Mouse (Mus musculus): Measurements from ENCODE around the gene Anxa11. TPM values are rescaled to one million over a fixed set of nuclear protein-coding genes. Genes with fewer than 3 reads are reported as not detected.
"Not testable (repeated sequence)": the region's sequence is repeated elsewhere in the genome, so short reads cannot be mapped to it uniquely, and the experiment has no call there.

The Anxa11 gene
- total RNA-seq (2015; ENCODE audit: low replicate concordance) (12.3 and 26.0 TPM in 2 replicates), total RNA-seq (2017; ENCODE audit: low replicate concordance) (2.1 and 5.1 TPM in 2 replicates)

DNA sequence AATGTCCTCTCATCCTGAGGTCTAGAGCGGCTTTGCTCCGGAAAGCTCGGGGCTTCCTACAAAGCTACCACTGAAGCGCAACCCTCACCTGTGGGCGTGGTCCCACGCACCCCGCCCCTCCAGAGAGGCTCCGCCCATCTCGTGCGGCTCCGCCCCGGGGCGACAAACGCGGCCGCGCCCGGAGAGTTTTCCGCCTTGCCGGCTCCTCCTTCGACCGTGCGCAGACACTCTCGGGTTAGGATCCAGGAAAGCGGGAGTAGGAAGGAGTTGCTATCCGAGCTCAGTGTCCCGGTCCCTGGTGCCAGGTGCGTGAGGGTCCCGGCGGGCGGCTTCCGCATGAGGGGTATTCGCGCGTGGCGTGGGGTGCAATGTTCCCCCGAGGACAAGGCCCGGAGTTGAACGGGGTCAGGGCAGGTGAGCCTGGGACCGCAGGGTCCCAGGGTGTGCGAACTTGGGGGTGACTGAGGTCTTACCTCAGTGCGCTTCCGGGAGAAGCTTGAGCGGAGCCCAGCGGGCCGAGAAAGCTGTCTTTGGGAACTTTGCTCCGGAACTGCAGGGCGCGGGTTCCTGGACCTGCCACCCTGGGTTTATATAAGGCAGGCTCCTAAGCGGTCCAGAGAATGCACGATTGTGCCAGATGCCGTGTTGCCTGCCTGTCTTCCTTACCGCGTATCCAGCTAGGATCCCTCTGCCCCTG lies at the start of gene Anxa11:
TSS of gene Anxa11 (plus strand) at position 166 of the 697 bp plus-strand sequence.
- ATAC-seq (replicated peaks; ENCODE audit: low FRiP score, poor library complexity, severe bottlenecking), result peak; percentile 95

DNA sequence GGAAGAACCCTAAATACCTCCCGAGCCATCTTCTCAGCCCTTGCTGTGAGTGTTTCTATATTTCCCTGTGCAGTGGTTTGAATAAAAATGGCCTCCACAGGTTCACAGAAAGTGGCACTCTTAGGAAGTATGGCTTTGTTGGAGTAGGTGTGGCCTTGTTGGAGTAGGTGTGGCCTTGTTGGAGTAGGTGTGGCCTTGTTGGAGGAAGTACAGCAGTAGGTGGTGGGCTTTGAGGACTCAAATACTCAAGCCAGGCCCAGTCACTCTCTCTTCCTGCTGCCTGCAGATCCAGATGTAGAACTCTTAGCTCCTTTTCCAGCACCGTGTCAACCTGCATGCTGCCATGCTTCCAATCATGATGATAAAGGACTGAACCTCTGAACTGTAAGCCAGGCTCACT lies 47.6 kb upstream of the Anxa11 start:
- ATAC-seq (replicated peaks; ENCODE audit: low FRiP score, poor library complexity, severe bottlenecking), result no peak

DNA sequence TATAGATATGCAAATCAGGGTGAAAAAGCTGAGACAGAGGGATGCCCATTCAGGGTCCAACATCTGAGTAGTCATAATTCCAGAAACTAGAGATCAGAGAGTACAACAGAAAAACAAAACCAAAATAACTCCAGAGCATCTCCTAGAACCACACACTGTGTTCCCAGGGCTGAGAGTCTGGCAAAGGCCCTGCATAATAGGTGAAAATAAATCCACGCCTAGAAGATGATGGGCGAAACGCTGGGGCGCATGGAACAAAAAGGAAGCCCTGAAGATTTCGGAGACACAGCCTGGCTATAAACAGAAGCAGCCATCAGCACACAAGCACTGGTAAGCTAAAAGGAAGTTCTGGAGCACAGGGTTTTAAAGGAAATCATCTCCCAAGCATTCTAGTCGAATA lies 46.9 kb upstream of the Anxa11 start:
- ATAC-seq (replicated peaks; ENCODE audit: low FRiP score, poor library complexity, severe bottlenecking), result no peak

DNA sequence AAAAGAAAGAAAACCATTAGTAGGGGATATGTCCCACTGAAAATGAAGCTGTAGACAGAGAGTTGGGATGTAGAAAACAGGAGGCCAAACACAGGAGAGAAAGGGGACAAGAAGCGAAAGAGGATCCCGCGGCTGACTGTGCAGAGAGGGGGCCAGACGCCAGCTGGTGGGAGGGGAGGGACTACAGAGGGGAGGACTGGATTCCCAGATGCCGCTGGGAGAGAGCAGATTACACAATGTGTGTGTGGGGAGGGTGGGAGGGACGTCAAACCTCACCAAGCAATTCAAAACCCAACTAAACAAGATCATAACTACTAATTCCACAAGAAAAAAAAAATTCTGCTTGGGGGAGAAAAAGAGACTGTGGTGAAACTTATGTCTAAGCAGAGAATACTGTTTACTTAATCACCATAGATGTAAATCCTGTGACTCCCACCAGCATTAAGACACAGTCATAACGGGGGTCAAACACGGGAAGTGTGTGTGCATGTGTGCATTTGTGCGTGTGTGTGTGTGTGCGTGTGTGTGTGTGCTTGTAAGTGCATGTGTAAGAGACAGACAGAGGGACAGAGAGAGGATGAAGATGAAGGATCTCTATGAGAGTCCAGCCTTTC lies 46.3 kb upstream of the Anxa11 start:
- ATAC-seq (replicated peaks; ENCODE audit: low FRiP score, poor library complexity, severe bottlenecking), result no peak

DNA sequence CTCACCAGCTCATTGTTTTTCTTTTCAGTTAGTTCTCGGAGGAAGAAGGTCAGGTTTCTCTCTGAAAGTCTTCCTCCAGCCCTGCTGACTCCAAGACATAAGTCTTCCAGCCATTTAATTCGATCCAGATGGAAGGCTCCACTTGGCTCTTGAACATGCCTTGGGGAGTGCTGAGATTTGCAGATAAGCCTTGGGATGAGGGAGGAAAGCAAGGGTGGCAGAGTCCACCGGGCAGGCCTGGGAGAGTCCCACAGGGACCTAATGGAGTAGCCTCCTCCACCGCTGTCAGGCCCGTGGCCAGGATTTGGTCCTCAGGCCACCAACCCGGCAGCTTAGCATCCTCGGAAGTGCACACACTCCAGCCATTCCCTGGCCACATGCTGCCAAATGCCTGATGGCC lies 45.3 kb upstream of the Anxa11 start:
- no peak for ATAC-seq (replicated peaks; ENCODE audit: low FRiP score, poor library complexity, severe bottlenecking)

DNA sequence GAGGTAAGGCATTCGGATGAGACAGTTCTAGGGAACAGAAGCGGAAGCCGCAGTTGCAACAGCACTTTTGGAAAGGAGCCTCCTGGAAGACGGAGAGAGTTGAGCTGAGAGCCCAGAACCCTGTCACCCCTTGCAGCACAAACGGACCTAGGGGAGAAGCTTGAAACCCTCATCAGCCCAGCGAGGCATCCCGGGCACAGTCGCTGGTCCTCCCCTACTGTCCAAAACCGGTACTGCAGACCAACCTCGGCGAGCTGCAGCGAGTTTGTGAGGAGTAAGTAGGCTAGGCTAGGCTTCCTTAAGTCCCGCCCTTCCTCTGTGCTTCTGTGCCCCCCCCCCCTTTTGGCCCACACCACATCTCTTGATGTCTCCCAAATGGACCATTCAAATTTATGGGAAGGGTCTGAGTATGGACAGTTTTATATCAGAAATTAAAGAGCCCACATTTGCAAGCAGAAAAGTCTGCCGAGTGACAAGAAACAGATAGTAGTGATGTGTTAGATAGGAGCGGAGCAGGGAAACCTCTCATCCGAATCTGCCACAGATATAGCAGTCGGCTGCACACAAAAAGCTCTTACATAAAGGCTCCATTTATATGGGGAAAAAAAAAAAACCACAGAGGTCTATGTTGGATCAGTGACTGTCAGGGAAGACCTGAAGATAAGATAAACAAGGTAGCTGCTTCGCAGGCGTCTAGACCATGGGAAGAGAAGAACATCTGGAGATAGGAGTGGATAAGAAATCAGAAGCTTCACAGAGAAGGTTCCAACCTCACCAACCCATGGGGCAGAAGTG lies 41.6 kb upstream of the Anxa11 start:
- ATAC-seq (replicated peaks; ENCODE audit: low FRiP score, poor library complexity, severe bottlenecking), result no peak

DNA sequence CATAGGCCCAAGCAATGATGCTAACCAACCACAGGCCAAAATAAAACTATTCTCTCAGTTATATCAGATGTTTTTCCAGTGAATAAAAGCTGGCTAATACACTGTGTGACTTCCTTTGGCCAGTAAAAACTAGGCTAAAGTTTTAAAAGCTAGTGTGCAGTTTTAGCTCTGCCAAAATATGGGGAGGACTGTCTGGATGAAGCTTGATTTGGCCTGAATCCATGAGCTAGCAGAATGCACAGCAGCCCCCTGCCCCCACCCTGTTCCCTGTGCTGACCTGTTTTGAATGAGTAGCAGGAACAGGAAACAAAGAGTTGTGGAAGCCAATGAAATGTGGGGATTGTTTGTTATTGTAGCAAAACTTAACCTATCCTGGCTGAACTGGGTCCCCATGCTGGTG lies 39.4 kb upstream of the Anxa11 start:
- no peak for ATAC-seq (replicated peaks; ENCODE audit: low FRiP score, poor library complexity, severe bottlenecking)

DNA sequence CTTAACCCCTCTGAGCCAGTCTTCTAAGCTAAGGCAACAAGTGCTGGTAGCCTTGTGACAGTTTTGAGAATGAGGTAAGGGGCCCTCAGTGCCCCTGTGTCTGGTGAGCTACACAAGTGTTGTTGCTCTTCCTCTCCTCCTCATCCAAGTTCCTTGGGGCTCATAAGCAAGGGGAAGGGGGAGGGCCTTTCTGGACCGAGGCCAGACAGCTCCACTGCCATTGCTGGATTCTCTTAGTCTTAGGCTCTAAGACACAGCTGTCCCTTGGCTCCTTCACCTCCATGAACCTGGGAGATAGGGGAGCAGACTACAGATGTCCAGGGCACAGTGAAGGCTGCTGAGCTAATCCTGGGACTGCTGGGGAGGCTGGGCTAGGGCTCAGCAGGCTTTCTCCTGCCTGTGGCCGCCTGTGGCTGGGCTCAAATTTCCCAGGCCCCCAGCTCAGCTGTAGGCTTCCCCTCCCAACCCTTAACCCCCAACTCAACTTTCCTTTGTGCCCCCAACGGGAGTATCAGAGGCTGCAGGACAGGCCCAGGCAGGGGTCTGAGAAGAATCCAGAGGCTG lies 38.6 kb upstream of the Anxa11 start:
- no peak for ATAC-seq (replicated peaks; ENCODE audit: low FRiP score, poor library complexity, severe bottlenecking)

DNA sequence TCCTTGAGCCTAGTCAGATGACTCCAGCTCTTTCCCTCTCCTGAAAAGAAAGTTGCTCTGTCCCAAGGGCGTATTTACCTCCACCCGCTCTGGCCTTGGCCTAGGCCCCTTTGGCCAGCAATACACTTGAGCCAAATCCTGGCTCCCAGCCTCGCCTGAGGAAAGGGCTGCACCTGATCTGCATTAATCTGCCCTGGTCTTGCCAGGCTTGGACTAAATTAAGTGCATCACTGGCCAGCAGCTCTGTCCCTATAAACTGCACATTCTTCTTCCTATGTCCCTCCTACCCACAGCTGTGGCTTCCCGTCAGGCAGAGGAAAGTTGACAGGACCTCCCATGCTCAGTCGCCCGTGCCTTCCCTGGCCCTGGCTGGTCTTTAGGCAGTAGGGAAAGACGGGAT lies 36.1 kb upstream of the Anxa11 start:
- ATAC-seq (replicated peaks; ENCODE audit: low FRiP score, poor library complexity, severe bottlenecking), result no peak

DNA sequence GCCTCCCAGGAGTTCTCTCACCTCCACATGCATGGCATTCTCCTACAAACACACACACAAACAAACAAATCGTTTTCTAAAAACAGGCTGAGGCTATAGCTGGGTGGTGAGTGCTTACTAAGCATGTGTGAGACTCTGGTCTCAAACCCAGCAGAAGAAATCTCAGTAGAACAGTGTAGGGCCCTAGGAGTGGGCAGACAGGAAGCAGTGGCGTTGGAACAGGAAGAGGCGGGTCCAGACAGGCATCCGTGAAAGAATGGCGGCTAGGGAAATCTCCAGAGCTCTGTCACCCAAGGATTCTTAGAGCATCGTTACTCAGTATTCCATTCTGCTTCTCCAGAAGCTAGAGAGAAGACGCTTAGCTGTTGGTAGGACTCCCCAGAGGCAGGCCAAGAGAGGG lies 35.4 kb upstream of the Anxa11 start:
- ATAC-seq (replicated peaks; ENCODE audit: low FRiP score, poor library complexity, severe bottlenecking), result no peak

DNA sequence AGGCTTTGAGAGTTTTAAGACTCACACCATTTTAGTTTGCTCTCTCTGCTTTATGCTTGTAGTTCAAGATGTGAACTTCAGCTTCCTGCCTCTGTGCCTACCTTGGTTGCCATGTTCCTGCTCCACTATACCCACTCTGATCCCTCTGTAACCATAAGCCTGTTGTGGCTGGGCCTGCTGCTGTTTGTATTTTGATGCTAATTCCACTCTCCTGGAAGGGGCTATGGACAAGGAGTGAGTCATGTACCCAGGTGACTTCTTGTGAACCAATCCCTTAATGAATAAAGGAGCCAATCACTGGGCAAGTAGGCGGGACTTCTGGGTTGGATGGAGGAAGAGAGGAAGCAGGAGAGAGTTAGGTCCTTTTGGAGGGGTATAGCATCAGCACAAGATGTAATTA lies 30.9 kb upstream of the Anxa11 start:
- not testable (repeated sequence) for ATAC-seq (replicated peaks; ENCODE audit: low FRiP score, poor library complexity, severe bottlenecking)

DNA sequence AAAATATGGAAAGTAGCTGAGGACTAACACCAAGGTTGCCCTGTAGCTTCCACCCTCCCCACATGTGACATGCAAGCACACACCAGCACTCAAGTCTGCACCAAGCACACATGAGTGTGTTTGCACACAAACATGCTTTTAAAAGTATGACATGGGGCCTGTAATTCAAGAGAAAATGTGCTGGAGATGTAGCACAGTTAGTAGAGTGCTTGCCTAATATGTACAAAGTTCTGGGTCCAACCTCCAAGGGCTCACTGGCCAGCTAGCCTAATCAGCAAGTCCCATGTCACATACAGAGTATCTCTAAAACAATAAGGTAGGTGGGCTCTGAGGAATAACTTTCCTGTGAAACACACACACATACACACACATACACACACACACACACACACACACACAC lies 27.8 kb upstream of the Anxa11 start:
- no peak for ATAC-seq (replicated peaks; ENCODE audit: low FRiP score, poor library complexity, severe bottlenecking)

DNA sequence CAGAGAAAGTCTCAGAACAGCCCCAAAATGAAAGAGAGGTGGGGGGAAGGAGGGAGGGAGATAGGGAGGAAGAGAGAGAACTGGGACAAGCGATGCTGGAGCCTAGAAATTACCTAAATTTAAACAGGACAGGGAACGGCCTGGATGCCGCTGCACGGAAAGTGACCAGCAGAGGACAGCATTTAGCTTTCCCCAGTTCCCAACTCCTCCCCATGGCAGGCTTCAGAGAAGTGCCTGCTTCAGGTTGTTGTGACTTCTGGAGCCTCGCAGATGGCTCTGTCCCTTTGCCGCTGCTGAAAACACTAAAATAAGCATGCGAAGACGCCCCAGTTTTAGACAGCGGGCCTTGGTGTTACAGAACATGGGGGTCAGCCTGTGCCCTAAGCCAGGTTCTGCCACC lies 25.5 kb upstream of the Anxa11 start:
- no peak for ATAC-seq (replicated peaks; ENCODE audit: low FRiP score, poor library complexity, severe bottlenecking)

DNA sequence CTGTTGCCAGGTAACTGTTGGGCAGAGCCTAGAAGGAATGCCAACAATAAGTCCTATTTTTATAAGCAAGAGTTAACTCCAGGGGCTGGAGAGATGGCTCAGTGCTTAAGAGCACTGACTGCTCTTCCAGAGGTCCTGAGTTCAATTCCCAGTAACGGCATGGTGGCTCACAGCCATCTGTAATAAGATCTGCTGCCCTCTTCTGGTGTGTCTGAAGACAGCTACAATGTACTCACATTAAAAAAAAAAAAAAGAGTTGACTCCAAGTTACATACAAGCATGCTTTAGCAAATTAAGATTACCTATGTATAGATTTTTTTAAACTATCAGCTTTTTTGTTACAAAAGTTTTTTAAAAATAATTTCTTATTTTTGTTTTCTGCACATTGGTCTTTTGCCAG lies 19.4 kb upstream of the Anxa11 start:
- no peak for ATAC-seq (replicated peaks; ENCODE audit: low FRiP score, poor library complexity, severe bottlenecking)

DNA sequence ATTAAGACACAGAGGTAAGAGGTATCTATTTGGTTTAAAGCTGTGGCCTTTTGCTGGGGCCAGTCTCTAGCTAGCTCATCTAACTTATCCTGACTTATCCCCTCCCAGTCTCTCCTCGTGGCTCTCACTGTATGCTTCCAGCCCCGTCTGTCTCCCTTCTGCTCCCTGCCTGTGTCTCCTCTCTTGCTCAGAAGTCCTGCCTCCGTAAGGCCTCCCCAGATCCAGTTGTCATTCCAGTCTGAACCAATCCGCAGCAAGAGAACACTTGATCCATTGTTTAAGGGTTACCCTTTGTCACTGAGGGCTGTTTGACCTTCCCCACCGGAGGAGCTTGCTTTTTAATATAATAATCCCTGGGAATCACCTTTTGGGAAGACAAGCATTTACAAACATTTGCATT lies 17.0 kb upstream of the Anxa11 start:
- no peak for ATAC-seq (replicated peaks; ENCODE audit: low FRiP score, poor library complexity, severe bottlenecking)

DNA sequence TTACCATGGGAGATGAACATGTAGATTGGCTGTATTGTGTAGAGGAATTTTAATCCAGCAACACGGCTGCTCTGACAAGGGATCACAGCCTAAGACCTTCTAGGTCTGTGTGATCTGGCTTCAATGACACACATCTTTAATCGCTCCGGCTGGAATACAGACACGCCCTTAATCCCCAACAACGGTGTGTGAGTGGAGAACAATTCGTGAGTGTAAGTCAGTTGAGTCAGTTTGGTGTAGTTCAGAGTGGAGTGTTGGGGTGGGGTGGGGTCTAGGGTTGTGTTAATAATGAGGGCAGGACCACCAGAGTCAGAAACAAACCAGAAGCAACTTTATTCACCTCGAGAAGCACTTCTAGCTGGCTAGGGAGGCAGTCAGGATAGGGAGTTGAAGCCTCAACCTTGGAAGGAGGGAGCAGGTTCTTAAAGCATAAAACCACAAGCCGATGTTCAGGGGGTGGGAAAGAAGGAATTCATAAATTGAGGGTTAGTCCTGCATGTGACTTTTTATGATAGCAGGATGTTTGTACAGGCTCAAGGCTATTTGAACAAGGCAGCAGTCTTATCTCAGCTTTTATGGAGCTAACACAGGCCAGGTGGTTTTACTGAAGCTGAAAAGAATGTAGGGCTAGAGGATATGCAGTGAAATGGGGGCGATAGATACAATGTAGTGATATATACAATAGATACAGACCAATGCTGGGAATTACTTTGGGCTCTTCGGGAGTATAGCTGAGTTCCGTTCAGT lies 15.9 kb upstream of the Anxa11 start:
- ATAC-seq (replicated peaks; ENCODE audit: low FRiP score, poor library complexity, severe bottlenecking), result no peak

DNA sequence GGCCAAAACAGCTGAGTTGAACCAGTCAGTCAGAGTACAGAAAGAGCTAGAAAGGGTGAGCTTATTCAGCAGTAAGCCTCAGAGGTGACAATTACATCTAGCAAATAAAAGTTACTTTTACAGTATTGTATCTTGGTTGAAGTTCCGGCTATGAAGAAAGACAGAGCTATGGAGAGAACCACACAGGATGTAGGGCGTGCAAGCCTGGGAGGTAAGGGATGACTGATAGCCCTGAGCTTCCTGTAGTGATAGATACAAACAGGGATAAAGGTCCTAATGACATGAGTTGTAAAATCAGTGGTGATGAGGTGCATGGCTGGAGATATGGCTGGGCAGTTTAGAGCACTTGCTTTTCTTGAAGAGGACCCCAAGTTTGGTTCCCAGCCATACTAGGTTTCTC lies 15.1 kb upstream of the Anxa11 start:
- ATAC-seq (replicated peaks; ENCODE audit: low FRiP score, poor library complexity, severe bottlenecking), result no peak

DNA sequence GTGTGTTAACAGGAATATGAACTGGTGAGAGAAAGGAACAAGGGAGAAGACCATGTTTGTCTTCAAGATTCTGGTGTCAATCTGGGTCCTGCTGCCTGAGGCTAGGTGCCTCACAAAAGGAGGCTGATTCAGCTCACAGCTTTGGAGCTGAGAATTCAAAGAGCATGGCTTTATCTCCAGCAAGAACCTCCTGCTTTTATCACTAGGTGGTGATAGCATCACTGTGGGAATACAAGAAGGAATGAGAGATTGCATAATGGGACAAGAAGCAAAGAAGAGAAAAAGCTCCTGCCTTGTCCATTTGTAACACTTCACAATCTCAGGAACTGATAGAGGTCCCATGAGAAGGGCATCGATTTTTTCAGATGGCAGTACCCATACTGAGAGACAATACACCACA lies 10.6 kb upstream of the Anxa11 start:
- no peak for ATAC-seq (replicated peaks; ENCODE audit: low FRiP score, poor library complexity, severe bottlenecking)

DNA sequence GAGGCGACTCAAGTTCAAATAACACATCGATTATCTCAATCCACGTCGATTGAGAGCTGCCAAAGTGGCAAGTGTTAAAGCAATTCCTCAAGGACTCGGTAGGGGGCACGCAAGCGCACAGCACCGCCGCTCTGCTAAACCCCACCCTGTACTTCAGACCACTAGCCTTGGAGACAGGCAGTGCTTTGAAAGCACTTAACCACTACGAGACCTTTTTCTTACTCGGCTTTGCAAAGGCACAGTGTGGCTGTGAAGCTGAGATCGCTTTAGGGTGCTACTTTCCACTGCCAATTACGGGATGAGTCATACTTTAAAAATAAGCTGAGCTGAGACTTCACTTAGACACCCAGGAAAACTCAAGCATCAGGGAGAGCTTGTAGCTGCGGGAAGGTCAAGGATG lies 9.7 kb upstream of the Anxa11 start:
- ATAC-seq (replicated peaks; ENCODE audit: low FRiP score, poor library complexity, severe bottlenecking), result peak; percentile 39; the same call in 1 of the 2 replicates

DNA sequence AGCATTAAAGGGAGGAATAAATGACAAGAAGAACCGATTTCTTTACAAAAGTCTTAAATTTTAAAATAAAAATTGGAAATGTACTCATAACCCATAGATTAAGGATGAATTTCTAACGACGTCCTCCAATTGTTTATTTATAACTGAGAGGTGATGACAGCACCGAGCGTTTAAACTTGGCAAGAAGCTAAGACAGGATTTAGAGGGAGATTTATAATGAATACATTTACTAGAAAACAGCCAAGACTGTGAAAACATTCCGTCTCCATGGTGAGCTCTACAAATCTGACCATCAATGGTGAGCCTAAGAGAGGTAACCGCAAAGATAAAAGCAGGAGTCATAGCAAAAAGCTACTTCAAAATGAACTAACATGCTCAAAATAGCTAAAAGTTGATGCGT lies 3.5 kb upstream of the Anxa11 start:
- no peak for ATAC-seq (replicated peaks; ENCODE audit: low FRiP score, poor library complexity, severe bottlenecking)

Data from erythroid progenitor cell, adult 5-6 weeks (primary cell).